Mouse (Mus musculus) testis, adult 2 months (tissue): ENCODE measurements around the gene Fbxo2.

Experiments used
- CTCF ChIP-seq: fragments of 200-500 bp; IDR thresholded peaks from 2 replicates; pipeline ENCODE4 v1.5.1; 2012; ENCODE audit warnings: low read depth, mild to moderate bottlenecking, inconsistent platforms, low read length, moderate library complexity; ENCODE audit not compliant: control insufficient read depth, insufficient read depth, insufficient replicate concordance
- POLR2A ChIP-seq: fragments of 200-500 bp; IDR thresholded peaks from 2 replicates; pipeline ENCODE4 v1.6.1; 2012; ENCODE audit warnings: low read depth, mild to moderate bottlenecking, inconsistent platforms, low read length, moderate library complexity; ENCODE audit not compliant: control insufficient read depth

DNA sequence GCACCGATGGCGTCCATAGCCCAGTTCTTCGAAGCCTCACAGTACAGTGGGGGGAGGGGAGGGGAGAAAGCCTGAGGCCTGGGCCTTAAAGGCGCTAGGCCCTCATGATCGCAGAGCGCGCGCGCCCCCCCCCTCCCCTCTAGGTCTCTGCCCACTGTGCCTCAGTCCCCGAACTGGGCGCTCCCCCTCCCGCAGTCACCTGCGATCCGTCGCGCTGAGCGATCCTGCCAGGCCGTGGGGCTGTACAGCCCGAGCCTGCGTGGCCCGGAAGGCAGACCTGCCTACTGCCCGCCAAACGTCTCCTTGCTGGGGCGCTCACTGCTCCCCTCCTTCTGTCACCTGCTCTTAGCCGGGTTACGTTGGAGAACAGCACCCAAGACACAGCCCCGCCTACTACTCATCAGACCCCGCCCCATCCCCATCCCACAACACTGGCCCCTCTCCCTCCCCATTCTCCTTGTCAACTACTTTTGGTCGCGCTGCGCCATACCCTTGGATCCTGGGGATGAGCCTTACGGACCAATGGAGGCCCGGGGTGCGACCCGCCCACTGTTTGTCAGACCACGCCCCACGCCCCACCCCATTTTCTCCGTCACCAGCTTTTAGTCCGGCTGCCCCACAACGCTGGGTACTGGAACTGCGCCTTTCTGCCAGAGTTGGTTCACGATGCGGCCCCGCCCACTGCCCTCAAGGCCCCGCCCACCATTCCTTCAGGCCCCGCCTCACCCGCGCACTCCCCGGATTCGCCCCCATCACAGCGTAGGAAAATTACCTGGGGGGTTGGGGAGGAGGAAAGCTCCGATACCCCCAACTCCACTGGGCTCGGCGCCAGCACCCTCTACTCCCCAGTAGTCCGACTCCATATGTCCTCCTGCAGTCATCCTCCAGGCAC is 631 bp upstream of the Fbxo2 start:
- TF ChIP-seq POLR2A, result peak; percentile 48
- TF ChIP-seq CTCF, result no peak
